Mouse (Mus musculus): ENCODE measurements around the gene Cers6. TPM values are rescaled to one million over a fixed set of nuclear protein-coding genes. Genes with fewer than 3 reads are reported as not detected.
A peak's percentile ranks its signal among the peaks of the same experiment; 100 is the strongest.

Gene Cers6
- 1 to 10 TPM; 4.8 to 8.8 (median 5.7) TPM for total RNA-seq (2022)

DNA sequence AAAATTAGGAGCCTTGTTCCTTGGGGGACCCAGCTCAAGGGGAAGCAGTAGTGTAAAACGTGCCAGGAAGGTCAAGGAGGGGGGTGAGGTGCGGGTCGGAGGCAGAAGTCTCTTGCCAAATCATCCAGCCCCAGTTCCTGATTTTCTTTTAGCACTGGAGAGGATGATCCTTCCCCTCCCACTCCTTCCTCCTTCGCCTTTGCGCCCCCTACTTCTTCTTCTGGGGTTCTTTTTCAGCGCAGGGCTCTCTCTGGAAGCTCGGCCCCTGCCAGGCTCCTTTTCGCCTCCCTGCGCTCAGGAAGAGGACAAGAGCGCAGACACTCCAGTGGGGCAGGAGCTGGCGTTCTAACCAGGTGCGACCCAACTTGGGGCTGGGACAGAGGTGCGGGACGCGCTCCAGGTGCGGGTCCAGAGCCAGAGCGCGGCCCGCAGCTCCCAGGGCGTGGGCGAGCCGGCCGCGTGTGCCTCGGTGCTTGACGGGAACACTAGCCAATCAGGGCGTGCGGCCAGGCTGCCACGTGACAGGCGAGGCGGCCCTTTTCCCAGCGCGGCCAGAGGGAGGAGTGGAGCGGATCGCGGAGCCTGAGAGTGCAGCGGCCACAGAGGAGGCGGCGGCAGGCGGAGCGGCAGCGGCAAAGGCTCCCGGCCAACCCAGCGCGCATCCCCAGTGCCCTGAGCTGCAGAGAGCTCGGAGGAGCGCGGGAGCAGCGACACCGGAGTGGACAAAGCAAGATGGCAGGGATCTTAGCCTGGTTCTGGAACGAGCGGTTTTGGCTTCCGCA lies at the start of gene Cers6:
Gene Cers6, plus strand, starts transcription at position 538 of the 782 bp plus-strand sequence.
- peak; percentile 93 for DNase-seq

DNA sequence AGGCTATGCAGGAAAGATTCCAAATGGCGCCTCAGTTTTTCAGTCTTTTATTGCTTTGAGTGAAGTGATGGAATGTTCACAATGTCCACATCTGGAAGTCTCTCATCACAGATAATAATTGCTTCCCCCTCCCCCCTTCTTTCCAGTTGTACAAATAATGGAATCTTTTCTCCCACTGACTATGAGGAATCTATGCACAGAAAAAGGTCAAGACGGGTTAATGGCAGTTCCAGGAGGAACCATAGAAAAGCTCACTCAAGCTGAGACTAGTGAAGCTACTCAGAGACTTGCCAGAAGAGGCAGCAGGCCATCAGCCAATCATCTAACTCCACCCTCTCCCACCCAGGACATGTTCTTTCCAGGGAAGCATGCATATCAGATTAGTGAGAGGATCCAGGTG lies 46.8 kb upstream of the Cers6 start:
- no peak for DNase-seq

- no peak for DNase-seq
Observed at GRCm38 (mm10) chr2:68819040-68819439, 42.2 kb upstream of the Cers6 start.

DNA sequence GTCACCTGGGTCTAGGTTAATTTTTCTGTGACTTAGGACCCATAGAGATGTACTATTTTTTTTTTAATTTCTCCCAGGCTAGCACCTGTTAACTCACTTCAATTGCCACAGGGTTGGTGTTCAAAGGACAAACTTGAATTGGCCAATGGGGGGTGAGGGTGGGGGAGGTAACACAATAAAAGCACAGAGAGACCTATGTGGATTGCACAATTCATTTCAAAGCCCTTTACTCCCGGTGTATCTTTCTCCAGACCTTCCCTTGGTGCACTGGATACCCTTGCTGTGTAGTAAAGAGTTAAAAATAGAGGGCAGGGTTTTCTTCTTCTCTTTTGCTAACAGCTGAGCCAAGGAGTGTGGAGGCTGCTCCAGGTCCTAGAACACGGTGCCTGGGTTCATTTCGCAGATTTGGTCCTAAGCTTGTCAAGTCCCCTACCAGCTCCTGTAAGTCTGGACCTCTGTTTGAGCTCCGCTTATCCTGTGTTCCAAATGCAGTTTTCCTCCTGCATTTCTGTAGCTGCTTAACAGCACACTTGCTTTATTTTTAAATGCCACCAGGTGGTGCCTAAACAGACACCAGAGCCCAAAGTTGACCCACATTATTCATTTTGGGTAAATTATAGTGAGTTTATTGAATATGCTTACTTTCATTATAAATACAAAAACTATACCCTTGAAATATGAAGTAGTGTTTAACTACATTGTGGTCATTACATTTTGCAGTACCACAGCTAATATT lies 38.9 kb upstream of the Cers6 start:
- DNase-seq: no peak

DNA sequence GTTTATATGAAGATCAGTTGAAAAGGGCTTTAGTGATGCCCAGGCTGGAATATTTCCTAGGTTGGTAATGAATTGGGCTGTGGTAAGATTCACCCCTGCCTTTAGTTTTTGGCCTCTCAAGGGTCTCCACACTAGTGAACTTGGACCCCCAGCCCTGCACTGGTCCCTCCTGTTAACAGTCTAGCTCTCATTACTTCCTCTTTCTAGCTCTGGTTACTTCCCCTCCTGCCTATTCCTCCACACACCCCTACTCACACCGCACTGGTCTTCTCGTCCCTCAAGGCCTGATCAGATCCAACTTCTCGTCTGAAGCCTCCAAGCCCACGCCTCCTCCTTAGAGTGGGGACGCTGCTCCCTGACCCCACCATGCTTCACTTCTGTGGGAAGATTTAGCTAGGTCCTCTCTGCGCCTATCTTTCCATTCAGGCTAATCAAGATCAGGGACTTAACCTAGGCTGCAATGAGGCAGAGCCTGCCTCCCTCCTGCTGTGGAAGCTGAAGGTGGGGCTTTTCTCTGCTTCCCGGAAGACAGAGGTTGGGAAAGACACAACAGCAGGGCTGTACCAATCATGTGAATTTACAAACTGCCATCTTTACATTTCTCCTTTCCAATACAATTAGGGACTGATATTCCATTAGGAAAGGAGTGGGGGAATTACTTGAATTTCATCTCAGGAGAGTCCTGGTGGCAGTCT lies 35.8 kb upstream of the Cers6 start:
- no peak for DNase-seq

DNA sequence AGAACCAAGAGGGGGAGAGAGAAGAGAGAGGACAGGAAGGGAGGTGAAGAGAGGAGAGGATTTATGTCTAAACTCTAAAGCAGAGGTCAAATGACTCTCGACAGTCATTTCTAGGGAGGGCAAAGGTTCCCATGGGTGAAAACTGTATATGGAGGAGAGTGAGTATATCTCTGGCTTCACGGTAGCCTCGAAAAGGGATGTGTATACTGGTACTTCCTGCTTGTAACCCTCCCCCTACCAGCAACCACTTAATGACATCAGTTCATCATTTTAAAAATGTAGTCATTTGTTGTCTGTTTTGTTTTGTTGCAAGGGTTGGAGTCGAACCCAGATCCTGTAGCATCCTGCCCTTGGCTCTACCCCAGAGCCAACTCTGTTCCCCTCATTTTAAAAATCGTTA lies 17.9 kb upstream of the Cers6 start:
- no peak for DNase-seq

- no peak for DNase-seq
Observed at GRCm38 (mm10) chr2:68844530-68844929, 16.7 kb upstream of the Cers6 start.

- DNase-seq: no peak
Observed at GRCm38 (mm10) chr2:68845002-68845740, 16.1 kb upstream of the Cers6 start.

DNA sequence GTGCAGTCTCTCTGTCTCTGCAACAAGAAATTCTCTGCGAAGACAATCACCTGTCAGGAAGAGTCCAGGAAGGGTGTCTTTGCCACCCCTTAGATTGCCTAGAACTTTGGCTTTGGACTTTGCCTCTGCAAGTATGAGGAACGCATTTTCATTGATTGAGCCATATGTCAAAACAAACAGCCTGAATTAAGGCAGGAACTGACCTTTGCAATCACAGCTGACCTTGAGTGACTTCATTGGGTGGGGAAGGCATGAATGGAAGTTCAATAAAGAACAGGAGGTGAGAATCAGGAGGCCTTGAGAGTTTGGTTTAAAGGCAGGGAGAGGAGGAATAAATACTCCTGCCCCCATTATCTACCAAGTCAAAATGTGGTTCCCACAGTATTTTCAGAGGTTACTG lies 850 bp upstream of the Cers6 start:
- no peak for DNase-seq

GRCm38 (mm10) chr2:68861721-68862463 lies 651 bp downstream of the Cers6 start:
- peak; percentile 21 for DNase-seq

DNA sequence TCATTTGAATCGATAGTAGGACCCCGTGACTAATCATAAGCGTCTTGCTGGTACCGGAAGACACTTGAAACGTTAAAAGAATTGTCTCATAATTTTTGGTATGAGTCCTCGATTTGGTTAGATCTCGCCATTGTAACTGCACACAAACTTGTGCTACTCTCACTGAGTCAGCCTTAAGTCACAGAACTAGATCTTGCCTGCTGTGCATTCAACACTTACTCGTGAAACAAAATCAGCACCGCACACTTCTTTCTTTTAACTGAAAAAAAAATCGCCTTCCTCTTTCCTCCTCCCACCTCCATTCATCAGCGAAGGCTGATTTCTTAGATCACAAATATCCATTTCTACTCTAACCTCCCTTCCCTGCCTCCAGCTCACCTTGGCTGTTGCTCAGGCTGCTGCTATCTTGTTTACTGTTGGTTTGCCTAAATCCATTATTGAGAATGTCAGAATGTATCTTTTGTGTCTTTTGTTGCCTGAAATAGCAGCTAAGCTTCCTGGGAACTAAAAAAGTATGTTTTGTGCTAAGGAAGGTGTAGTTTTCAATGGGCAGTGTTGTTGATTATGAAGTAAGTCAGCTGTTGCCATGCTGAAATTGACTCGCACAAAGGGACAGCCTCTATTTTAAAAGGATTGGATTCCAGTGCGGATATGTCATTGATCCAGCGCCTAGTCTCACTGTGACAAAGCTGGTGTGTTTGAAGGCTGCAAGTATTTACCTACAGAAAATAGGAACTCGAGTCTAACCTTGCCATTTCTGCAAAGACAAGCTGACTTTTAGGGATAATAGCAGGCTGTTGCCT lies 1.4 kb downstream of the Cers6 start:
- no peak for DNase-seq

DNA sequence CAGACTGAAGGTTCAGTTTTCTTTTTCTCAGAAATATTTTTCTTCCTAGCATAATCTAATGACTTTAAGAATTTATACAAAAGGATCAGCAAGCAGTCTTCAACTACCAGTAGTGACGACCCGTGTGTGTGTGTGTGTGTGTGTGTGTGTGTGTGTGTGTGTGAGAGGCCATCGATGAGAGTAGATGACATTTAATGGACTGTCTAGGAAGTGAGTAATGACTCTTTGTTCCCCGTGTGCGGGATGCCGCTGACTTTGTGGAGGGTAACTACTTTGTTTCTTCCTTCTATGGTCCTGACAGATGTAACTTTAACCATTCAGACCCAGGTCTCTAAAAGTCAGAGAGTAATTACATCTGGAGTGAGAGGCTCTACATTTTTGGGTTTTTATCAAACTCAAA lies 2.3 kb downstream of the Cers6 start:
- no peak for DNase-seq

DNA sequence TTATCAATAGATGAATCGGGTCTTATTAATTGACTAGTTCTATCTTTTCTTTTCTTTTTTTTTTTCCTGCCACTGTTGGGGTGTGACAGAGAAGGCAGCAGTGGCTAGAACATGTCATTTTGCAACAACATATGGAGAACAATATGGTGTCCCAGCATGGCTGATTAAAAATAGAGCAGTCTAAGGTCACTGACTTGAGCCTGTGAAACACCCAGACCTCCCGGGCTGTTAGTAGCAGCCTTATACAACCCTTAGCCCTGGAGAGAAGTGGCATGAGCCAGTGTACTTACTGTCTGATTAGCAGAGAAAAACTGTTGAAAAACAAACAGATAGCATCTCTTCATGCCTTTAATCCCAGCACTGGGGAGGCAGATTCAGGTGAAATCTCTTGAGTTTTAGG lies 3.1 kb downstream of the Cers6 start:
- no peak for DNase-seq

GRCm38 (mm10) chr2:68867148-68867547 lies 5.9 kb downstream of the Cers6 start:
- no peak for DNase-seq

- no peak for DNase-seq
Observed at GRCm38 (mm10) chr2:68870999-68871780, 9.9 kb downstream of the Cers6 start.

DNA sequence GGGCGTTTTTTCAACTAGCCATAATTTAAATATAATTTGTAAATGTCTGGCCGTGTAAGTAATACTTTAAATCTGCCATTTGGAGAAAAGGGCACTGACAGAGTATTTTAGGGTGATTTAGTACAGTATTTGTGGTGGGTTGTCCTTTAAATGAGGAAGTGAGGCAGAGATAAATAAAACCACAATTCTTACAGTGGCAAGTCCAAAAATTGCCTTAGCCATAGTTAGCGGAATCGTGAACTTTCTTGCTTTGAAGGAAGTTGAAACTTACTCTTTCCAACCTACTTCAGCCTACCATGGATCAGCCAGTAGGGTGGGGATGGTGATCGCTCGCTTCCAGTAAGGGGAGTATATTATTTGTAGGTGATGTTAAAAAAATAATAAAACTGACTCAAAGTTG lies 11.8 kb downstream of the Cers6 start:
- no peak for DNase-seq

DNA sequence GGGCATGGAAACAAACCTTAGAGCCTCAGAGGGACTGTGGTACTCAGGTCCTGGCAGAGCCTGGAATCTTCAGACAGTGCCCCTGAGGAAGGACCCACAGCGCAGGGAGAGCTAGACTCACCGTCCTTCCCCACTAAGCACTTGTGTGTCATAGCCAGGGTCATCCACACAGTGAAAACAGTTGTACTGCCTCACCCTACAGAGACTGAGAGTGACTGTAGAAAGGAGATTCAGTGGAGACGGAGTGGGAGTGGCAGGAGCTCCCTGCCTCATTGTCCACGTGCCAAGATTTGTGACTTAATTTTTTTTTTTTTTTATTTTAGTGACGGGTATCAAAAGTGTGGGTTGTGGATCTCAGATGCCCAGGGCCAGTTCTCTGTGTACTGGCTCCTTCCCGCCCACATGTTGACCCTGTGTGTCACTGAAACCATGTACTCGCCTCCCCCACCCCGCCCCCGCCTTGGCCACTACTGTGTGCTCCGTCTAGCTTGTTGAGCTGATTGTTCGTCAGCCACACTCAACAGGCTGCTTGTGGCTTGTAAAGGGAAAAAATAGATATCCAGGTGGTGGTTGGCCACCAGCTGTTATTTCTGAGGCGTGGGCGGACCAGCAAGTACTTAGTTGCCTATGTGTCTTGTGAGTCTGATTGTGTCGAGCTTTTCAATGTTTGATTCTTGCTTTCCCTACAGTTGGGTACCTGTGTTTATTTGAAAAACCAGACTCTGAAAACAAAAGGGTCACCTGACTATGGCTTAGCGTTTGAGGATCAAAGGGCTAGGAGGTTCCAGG lies 12.6 kb downstream of the Cers6 start:
- no peak for DNase-seq

GRCm38 (mm10) chr2:68874575-68874974 lies 13.3 kb downstream of the Cers6 start:
- DNase-seq: no peak

GRCm38 (mm10) chr2:68879071-68879651 lies 17.9 kb downstream of the Cers6 start:
- no peak for DNase-seq

Data from adrenal gland, adult 8-10 months (tissue).